Mouse (Mus musculus) CH12.LX (cell line): ENCODE measurements around the gene Spen. TPM values are rescaled to one million over a fixed set of nuclear protein-coding genes. Genes with fewer than 3 reads are reported as not detected.

Experiments used
- DNase-seq: peaks from one replicate; pipeline ENCODE4 v3.0.0-alpha.2; 2013; ENCODE audit errors: extremely low read depth
- H3K27ac ChIP-seq: 2 replicates; pipeline ENCODE4 v1.5.1; 2012; ENCODE audit warnings: low read depth, mild to moderate bottlenecking, control low read depth, moderate library complexity; ENCODE audit not compliant: insufficient read depth
- H3K27me3 ChIP-seq: replicated peaks from 2 replicates; pipeline ENCODE3; 2012; ENCODE audit warnings: inconsistent platforms
- H3K36me3 ChIP-seq, 2 experiments: replicated peaks in 1 of 2; 2 replicates each; pipeline versions ENCODE3 to v1.6.1; 2012; ENCODE audit warnings: inconsistent platforms in 1 of 2, low read length in 1 of 2, mild to moderate bottlenecking in 1 of 2, mixed read lengths in 1 of 2, moderate library complexity in 1 of 2; ENCODE audit not compliant: control insufficient read depth in 1 of 2, insufficient read depth in 1 of 2
- H3K4me1 ChIP-seq, 2 experiments: 2 replicates each; pipeline ENCODE4 v1.6.1; 2012; ENCODE audit warnings: inconsistent platforms in 1 of 2, moderate library complexity in 1 of 2; ENCODE audit not compliant: insufficient read depth in 2 of 2, control insufficient read depth in 1 of 2
- H3K4me2 ChIP-seq: 2 replicates; pipeline ENCODE4 v1.6.1; 2012; ENCODE audit warnings: low read depth, mild to moderate bottlenecking, control low read depth; ENCODE audit not compliant: poor library complexity, insufficient read depth, severe bottlenecking
- H3K4me3 ChIP-seq, 3 experiments: fragments of 150-350 bp in 1 of 3; sonication (generic) in 1 of 3; replicated peaks in 1 of 3; 2 replicates each; pipeline versions ENCODE3 to v1.5.1; 2011 to 2012; ENCODE audit warnings: low read depth in 2 of 3, low read length in 2 of 3, mild to moderate bottlenecking in 2 of 3, moderate library complexity in 2 of 3, control low read depth in 1 of 3, improper control_type of control experiment in 1 of 3, inconsistent platforms in 1 of 3, mixed read lengths in 1 of 3; ENCODE audit not compliant: poor library complexity in 1 of 3
- H3K79me2 ChIP-seq: replicated peaks from 2 replicates; pipeline ENCODE4 v1.6.1; 2012; ENCODE audit warnings: mild to moderate bottlenecking, moderate library complexity; ENCODE audit not compliant: control insufficient read depth, poor library complexity, insufficient read depth, severe bottlenecking; ENCODE audit errors: extremely low read depth
- H3K9ac ChIP-seq: 2 replicates; pipeline ENCODE4 v1.6.1; 2012; ENCODE audit warnings: low read depth, mild to moderate bottlenecking, control low read depth, moderate library complexity; ENCODE audit not compliant: insufficient read depth
- H3K9me3 ChIP-seq: replicated peaks from 2 replicates; pipeline ENCODE3; 2012; ENCODE audit warnings: low read length, inconsistent platforms, mixed read lengths
- CHD1 ChIP-seq: IDR thresholded peaks from 2 replicates; pipeline ENCODE4 v1.6.1; 2012; ENCODE audit warnings: low read depth, low read length, improper control_type of control experiment, inconsistent platforms
- CTCF ChIP-seq, 2 experiments: IDR thresholded peaks in 1 of 2; conservative IDR thresholded peaks in 1 of 2; 2 replicates each; pipeline ENCODE4 v1.5.1; 2011 to 2012; ENCODE audit warnings: low read depth in 2 of 2, low read length in 2 of 2, improper control_type of control experiment in 1 of 2, inconsistent platforms in 1 of 2, mild to moderate bottlenecking in 1 of 2, moderate library complexity in 1 of 2
- E2F4 ChIP-seq: IDR thresholded peaks from 2 replicates; pipeline ENCODE4 v1.6.1; 2011; ENCODE audit warnings: low read depth, low read length, improper control_type of control experiment; ENCODE audit not compliant: insufficient replicate concordance
- ELF1 ChIP-seq: IDR thresholded peaks from 2 replicates; pipeline ENCODE4 v1.6.1; 2014; ENCODE audit warnings: low read depth, mild to moderate bottlenecking, inconsistent platforms, low read length, improper control_type of control experiment
- ETS1 ChIP-seq: conservative IDR thresholded peaks from 2 replicates; pipeline ENCODE4 v1.6.1; 2012; ENCODE audit warnings: low read depth, mild to moderate bottlenecking, inconsistent platforms, low read length, improper control_type of control experiment, moderate library complexity
- HCFC1 ChIP-seq: IDR thresholded peaks from 2 replicates; pipeline ENCODE4 v1.6.1; 2012; ENCODE audit warnings: low read depth, mild to moderate bottlenecking, inconsistent platforms, low read length, improper control_type of control experiment
- IRF4 ChIP-seq: IDR thresholded peaks from 2 replicates; pipeline ENCODE4 v1.6.1; 2014; ENCODE audit warnings: low read depth, mild to moderate bottlenecking, inconsistent platforms, low read length, improper control_type of control experiment
- JUN ChIP-seq: IDR thresholded peaks from 2 replicates; pipeline ENCODE4 v1.6.1; 2011; ENCODE audit warnings: low read depth, mild to moderate bottlenecking, low read length, improper control_type of control experiment, moderate library complexity; ENCODE audit not compliant: insufficient read depth
- KAT2A ChIP-seq: IDR thresholded peaks from 2 replicates; pipeline ENCODE4 v1.6.1; 2012; ENCODE audit warnings: low read length, improper control_type of control experiment, inconsistent platforms; ENCODE audit not compliant: insufficient replicate concordance
- MAZ ChIP-seq: IDR thresholded peaks from 2 replicates; pipeline ENCODE4 v1.6.1; 2012; ENCODE audit warnings: low read depth, mild to moderate bottlenecking, inconsistent platforms, low read length, improper control_type of control experiment, moderate library complexity
- MEF2A ChIP-seq: IDR thresholded peaks from 2 replicates; pipeline ENCODE4 v1.6.1; 2014; ENCODE audit warnings: low read depth, mild to moderate bottlenecking, inconsistent platforms, low read length, improper control_type of control experiment, borderline replicate concordance
- MYC ChIP-seq: IDR thresholded peaks from 2 replicates; pipeline ENCODE4 v1.6.1; 2011; ENCODE audit warnings: low read depth, mild to moderate bottlenecking, improper control_type of control experiment, low read length
- PAX5 ChIP-seq: IDR thresholded peaks from 2 replicates; pipeline ENCODE4 v1.6.1; 2012; ENCODE audit warnings: low read length, inconsistent platforms, mixed read lengths
- POLR2AphosphoS2 ChIP-seq: IDR thresholded peaks from 2 replicates; pipeline ENCODE4 v1.6.1; 2011; ENCODE audit warnings: low read depth, low read length, improper control_type of control experiment
- RAD21 ChIP-seq: IDR thresholded peaks from 2 replicates; pipeline ENCODE4 v1.6.1; 2011; ENCODE audit warnings: low read depth, mild to moderate bottlenecking, low read length, improper control_type of control experiment, moderate library complexity
- RCOR1 ChIP-seq: conservative IDR thresholded peaks from 2 replicates; pipeline ENCODE4 v1.6.1; 2012; ENCODE audit warnings: low read depth, mild to moderate bottlenecking, inconsistent platforms, low read length, improper control_type of control experiment
- TCF12 ChIP-seq: IDR thresholded peaks from 2 replicates; pipeline ENCODE4 v1.6.1; 2014; ENCODE audit warnings: low read depth, mild to moderate bottlenecking, inconsistent platforms, low read length, improper control_type of control experiment
- ZKSCAN1 ChIP-seq: IDR thresholded peaks from 2 replicates; pipeline ENCODE4 v1.6.1; 2012; ENCODE audit warnings: low read depth, inconsistent platforms, low read length, improper control_type of control experiment, borderline replicate concordance
- ZNF384 ChIP-seq: IDR thresholded peaks from 2 replicates; pipeline ENCODE4 v1.6.1; 2012; ENCODE audit warnings: low read depth, low read length, improper control_type of control experiment, inconsistent platforms
- dilution Hi-C: fragments of 300-500 bp; cut with MboI; formaldehyde crosslinking; loops from 2 replicates; pipeline ENCODE4 v1.14.3; 2020; ENCODE audit warnings: low sequenced_read_pairs; ENCODE audit not compliant: extremely low pct_unique_long_range_greater_than_20kb, extremely low pct_ligation_motif_present
- in situ Hi-C: fragments of 300-500 bp; cut with MboI; formaldehyde crosslinking; loops from 3 replicates; pipeline ENCODE4 v1.14.3; 2019; ENCODE audit warnings: low sequenced_read_pairs, low pct_ligation_motif_present, low pct_unique_long_range_greater_than_20kb, mixed read lengths
- polyA plus RNA-seq: library from polyadenylated mRNA; unstranded; fragments of >175 nt; gene quantifications from 2 replicates; pipeline ENCODE4 v1.2.1, GENCODE M21; 2012; ENCODE audit warnings: low read depth; ENCODE audit not compliant: insufficient read length
- total RNA-seq, 2 experiments: library from RNA; depleted of rRNA; stranded (reverse); fragments of 300-350 nt in 1 of 2; fragments of >200 nt in 1 of 2; gene quantifications; 2 replicates each; pipeline ENCODE4 v1.2.3; 2012 to 2014

Gene Spen
- total and polyA plus RNA-seq, 3 experiments: 4.0 to 21.6 (median 10.2) TPM

- TF ChIP-seq JUN (no peak), RCOR1 (no peak), POLR2AphosphoS2 (no peak)
- dilution Hi-C loops (no loop called here), in situ Hi-C loops (no loop called here)
Observed at GRCm38 (mm10) chr4:141566187-141566586, 27.8 kb upstream of the Spen start.

GRCm38 (mm10) chr4:141565325-141565724, 26.9 kb upstream of the Spen start:
- Histone ChIP-seq H3K36me3 (no peaks in the 10 kb centered on the region), H3K27me3 (no peaks in the 10 kb centered on the region), H3K79me2 (no peaks in the 10 kb centered on the region), H3K4me1 (peaks cover 0 to 3% of the 10 kb centered on the region in 2 experiments; a peak in 1 of 4 replicates)
- dilution Hi-C loops: no loop called here
- TF ChIP-seq MYC (no peak), E2F4 (no peak), CHD1 (no peak), CTCF (conservative IDR thresholded peaks at IDR 0.05 in 1 of 2, IDR thresholded peaks at IDR 0.05 in 1 of 2; ENCODE audit: low read depth in 2 of 2, low read length in 2 of 2) (no peak), MAZ (no peak), POLR2AphosphoS2 (no peak), ZKSCAN1 (no peak), RAD21 (no peak), KAT2A (no peak), PAX5 (no peak), HCFC1 (no peak), ZNF384 (no peak), MEF2A (no peak), ELF1 (no peak), TCF12 (no peak), IRF4 (no peak), ETS1 (no peak), RCOR1 (no peak)
- TF ChIP-seq, all 38 proteins: peak for 0
- Histone ChIP-seq H3K9me3 (peaks cover 2% of the 10 kb centered on the region), H3K9ac (no peak overlapping the region), H3K4me3 (no peak overlapping the region), H3K4me2 (no peak overlapping the region), H3K27ac (no peak overlapping the region)
- no peak for DNase-seq
- in situ Hi-C loops: no loop called here

More at GRCm38 (mm10) chr4:141566187-141566586, 27.8 kb upstream of the Spen start:
- Histone ChIP-seq H3K79me2 (no peaks in the 10 kb centered on the region), H3K9me3 (no peaks in the 10 kb centered on the region), H3K27ac (no peak overlapping the region), H3K27me3 (no peaks in the 10 kb centered on the region), H3K9ac (no peak overlapping the region), H3K36me3 (no peaks in the 10 kb centered on the region), H3K4me1 (peaks cover 0 to 3% of the 10 kb centered on the region in 2 experiments; a peak in 1 of 4 replicates), H3K4me3 (no peak overlapping the region), H3K4me2 (no peak overlapping the region)
- DNase-seq: no peak
